Mouse (Mus musculus) small intestine, adult 2 months (tissue): Measurements from ENCODE around the gene Nipal1.

ENCODE experiments used
- CTCF ChIP-seq: fragments of 200-500 bp; IDR thresholded peaks from 2 replicates; pipeline ENCODE4 v1.5.1; 2012; ENCODE audit warnings: low read depth, mild to moderate bottlenecking, control low read depth, inconsistent platforms, low read length, moderate library complexity, mixed read lengths; ENCODE audit not compliant: insufficient replicate concordance, insufficient read length; ENCODE audit errors: extremely low read depth
- POLR2A ChIP-seq: fragments of 200-500 bp; IDR thresholded peaks from 2 replicates; pipeline ENCODE4 v1.6.1; 2012; ENCODE audit warnings: low read depth, mild to moderate bottlenecking, control low read depth, inconsistent platforms, low read length, moderate library complexity

GRCm38 (mm10) chr5:72706095-72706494, 58.5 kb downstream of the Nipal1 start:
- TF ChIP-seq POLR2A (no peak), CTCF (no peak)
